Mouse (Mus musculus): ENCODE measurements around the gene Plcxd3. TPM values are rescaled to one million over a fixed set of nuclear protein-coding genes. Genes with fewer than 3 reads are reported as not detected.

Gene Plcxd3
- polyA plus RNA-seq, 1 experiment from 2014 or later = 0.53 TPM

DNA sequence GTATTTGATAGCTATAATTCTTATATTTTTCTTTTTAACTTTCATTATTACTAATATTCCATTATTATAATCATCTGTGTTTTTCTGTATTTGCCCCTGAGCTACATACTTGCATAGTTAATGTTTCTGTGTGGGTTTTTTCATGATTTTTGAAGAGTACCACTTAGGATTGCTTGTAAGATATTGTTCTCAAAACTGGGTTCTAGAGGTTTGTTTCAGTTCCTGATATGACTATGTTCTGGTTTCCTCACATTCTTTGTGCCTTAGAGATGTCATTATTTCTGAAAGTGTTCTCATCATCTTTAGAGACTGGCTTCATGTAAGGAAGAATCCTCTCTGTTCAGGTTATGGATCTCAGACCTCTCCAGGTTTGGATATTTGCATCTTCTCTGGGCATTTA, 12.5 kb downstream of the Plcxd3 start:
- no peak overlapping the region for H3K4me3 ChIP-seq
- H3K4me2 ChIP-seq = no peak overlapping the region
- no peaks in the 10 kb centered on the region for H3K27me3 ChIP-seq
- no peak overlapping the region for H3K9ac ChIP-seq
- H3K4me1 ChIP-seq (replicated peaks) = no peaks in the 10 kb centered on the region
- no peak overlapping the region for H3K27ac ChIP-seq
- H3K36me3 ChIP-seq = no peaks in the 10 kb centered on the region
- H3K9me3 ChIP-seq (replicated peaks) = no peaks in the 10 kb centered on the region
- no peak for ATAC-seq (replicated peaks; ENCODE audit: insufficient number of reproducible peaks, insufficient read depth, low FRiP score, low read depth)

DNA sequence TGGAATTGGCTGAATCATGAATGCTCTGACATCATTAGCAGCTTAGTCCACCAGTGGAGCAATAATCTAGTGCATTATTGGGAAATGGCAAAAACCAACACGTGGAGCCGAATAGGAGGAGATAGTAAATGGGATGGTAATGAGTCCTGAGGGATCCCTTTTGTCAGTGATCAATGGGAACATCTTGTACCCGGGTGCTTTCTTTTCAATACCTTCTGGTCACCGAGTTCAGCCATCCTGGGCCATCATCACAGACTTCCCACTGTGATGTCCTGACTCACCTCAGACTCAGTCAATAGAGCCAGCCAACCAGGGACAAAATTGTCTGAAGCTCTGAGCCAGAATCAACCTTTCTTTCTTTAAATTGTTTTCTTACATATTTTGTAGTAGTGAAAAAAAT, 24.8 kb downstream of the Plcxd3 start:
- Histone ChIP-seq H3K9ac (no peak overlapping the region), H3K36me3 (no peaks in the 10 kb centered on the region), H3K4me2 (no peak overlapping the region), H3K9me3 (replicated peaks) (no peaks in the 10 kb centered on the region), H3K4me3 (no peak overlapping the region), H3K27me3 (no peaks in the 10 kb centered on the region), H3K4me1 (replicated peaks) (no peaks in the 10 kb centered on the region), H3K27ac (no peak overlapping the region)
- WGBS = 74% methylated on average over 4 of the region's 4 CpGs
- no peak for ATAC-seq (replicated peaks; ENCODE audit: insufficient number of reproducible peaks, insufficient read depth, low FRiP score, low read depth)

DNA sequence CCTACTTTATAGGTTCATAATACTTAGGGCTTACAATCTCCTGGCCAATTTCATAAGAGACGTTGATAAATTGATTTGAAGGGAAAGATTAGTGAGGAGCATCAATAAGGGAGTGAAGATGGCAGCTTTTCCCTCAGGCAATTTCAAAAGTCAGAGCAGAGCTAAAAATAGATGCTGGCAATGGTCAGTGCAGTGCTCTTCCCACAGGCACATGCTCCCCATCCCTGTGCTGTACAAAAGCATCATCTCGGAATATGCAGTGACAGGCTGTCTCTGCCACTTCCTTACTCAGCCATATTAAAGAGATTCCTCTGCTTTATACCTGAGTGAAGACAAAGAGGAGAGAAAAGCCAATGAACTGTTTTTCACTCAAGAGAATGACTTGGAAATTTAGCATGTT, 36.0 kb downstream of the Plcxd3 start:
- no peaks in the 10 kb centered on the region for H3K36me3 ChIP-seq
- ATAC-seq (replicated peaks; ENCODE audit: insufficient number of reproducible peaks, insufficient read depth, low FRiP score, low read depth) = no peak

DNA sequence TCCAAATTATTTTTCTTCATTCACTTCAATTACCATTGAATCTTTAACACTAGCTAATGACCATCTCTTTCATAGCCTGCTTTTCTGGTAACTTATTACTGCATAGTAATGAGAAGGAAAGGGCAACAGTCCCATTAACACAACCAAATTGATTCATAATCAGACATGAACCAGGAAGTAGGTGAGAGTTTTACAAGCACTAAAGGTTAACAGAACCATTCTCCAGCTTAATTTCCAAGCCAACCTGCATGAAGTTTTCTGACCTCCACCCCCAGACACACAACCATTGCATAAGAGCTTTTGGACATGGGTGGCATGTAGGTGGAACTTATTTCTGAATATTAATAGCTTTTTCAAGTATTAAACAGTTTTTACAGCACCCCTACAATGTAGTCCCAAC, 64.8 kb downstream of the Plcxd3 start:
- H3K27me3 ChIP-seq = no peaks in the 10 kb centered on the region
- no peak overlapping the region for H3K27ac ChIP-seq
- H3K4me3 ChIP-seq = no peak overlapping the region
- no peaks in the 10 kb centered on the region for H3K9me3 ChIP-seq (replicated peaks)
- no peak for ATAC-seq (replicated peaks; ENCODE audit: insufficient number of reproducible peaks, insufficient read depth, low FRiP score, low read depth)
- H3K4me2 ChIP-seq = no peak overlapping the region
- H3K36me3 ChIP-seq = no peaks in the 10 kb centered on the region
- no peak overlapping the region for H3K9ac ChIP-seq
- no peaks in the 10 kb centered on the region for H3K4me1 ChIP-seq (replicated peaks)

More for the DNA sequence above, 36.0 kb downstream of the Plcxd3 start:
- Histone ChIP-seq H3K9ac (no peak overlapping the region), H3K4me2 (no peak overlapping the region), H3K27ac (no peak overlapping the region), H3K9me3 (replicated peaks) (no peaks in the 10 kb centered on the region), H3K4me1 (replicated peaks) (no peaks in the 10 kb centered on the region), H3K27me3 (no peaks in the 10 kb centered on the region), H3K4me3 (no peak overlapping the region)
- 20% methylated on average over 2 of the region's 2 CpGs for WGBS

DNA sequence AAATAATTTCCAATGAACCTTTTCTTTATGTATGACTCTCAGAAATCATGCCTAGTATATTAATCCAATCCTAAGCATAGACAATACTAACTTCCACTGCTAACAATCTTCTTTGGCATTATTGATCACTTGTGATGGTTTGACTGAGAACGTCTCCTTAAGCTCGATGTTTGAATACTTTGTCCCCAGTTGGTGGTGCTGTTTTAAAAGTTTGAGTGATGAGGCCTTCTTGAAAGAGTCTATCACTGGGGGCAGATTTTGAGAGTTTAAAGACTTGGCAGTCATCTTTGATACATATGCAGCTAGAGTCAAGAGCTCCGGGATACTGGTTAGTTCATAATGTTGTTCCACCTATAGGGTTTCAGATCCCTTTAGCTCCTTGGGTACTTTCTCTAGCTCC, 120.9 kb downstream of the Plcxd3 start:
- no peak overlapping the region for H3K4me2 ChIP-seq
- ATAC-seq (replicated peaks; ENCODE audit: insufficient number of reproducible peaks, insufficient read depth, low FRiP score, low read depth) = no peak
- WGBS = 74% methylated on average over 3 of the region's 3 CpGs
- H3K4me3 ChIP-seq = no peak overlapping the region
- no peaks in the 10 kb centered on the region for H3K36me3 ChIP-seq
- no peak overlapping the region for H3K27ac ChIP-seq
- H3K27me3 ChIP-seq = no peaks in the 10 kb centered on the region
- no peaks in the 10 kb centered on the region for H3K9me3 ChIP-seq (replicated peaks)
- H3K9ac ChIP-seq = no peak overlapping the region
- H3K4me1 ChIP-seq (replicated peaks) = no peaks in the 10 kb centered on the region

DNA sequence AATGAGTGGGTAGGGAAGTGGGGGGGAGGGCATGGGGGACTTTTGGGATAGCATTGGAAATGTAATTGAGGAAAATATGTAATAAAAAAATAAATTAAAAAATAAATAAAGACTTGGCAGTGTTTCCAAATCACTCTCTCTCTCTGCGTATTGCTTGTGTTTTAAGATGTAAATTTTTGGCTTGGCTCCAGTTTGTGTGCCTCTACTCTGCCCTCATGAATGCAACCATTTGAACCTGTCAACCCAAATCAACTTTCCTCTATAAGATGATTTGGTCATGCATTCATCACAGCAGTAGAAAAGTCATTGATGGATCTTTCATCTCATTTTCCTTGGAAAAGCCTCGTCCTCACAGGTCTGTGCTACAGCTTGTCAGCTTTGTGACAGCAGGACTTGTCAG, 121.7 kb downstream of the Plcxd3 start:
- no peaks in the 10 kb centered on the region for H3K27me3 ChIP-seq
- no peaks in the 10 kb centered on the region for H3K36me3 ChIP-seq
- no peak overlapping the region for H3K4me2 ChIP-seq
- H3K9me3 ChIP-seq (replicated peaks) = no peaks in the 10 kb centered on the region
- H3K9ac ChIP-seq = no peak overlapping the region
- WGBS = 69% methylated on average over 2 of the region's 2 CpGs
- ATAC-seq (replicated peaks; ENCODE audit: insufficient number of reproducible peaks, insufficient read depth, low FRiP score, low read depth) = no peak
- no peaks in the 10 kb centered on the region for H3K4me1 ChIP-seq (replicated peaks)
- H3K4me3 ChIP-seq = no peak overlapping the region
- H3K27ac ChIP-seq = no peak overlapping the region

DNA sequence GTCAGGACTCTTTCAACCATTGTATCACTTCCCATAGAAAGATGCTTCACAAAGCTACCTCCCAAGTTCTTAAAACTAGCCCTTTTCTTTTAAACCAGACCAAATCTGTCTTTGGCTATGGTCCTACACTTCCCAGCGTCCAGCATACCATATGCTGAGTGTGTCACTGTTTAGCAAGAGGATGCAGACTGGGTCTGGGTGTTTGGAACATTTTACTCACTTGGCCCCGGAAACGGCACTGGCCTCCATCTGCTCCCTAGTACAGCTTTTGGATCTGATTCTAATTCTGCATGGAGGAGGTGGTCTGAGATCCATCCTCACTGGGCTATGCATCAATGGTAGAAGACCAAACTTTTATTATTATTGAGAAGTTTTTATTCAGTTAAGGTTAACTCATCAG, 122.7 kb downstream of the Plcxd3 start:
- 76% methylated on average over 3 of the region's 3 CpGs for WGBS
- H3K4me2 ChIP-seq = no peak overlapping the region
- no peaks in the 10 kb centered on the region for H3K4me1 ChIP-seq (replicated peaks)

DNA sequence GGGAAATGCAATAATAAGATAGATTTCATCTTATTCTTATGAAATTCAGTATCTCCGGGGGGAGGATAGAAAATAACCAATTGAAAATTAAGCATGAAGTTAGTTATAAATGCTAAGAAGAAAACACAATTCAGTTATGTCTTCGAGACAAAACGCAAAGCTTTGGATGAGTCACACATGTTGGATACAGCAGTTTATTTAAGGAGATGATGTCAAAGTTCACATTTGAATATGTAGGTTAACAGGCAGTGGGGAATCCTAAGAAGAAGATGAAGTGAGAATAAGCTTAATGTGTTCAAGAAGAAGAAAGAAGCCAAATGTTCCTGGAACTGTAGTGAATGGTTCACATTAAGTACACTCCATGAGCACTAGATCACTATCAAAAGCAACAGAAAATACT, 128.1 kb downstream of the Plcxd3 start:
- ATAC-seq (replicated peaks; ENCODE audit: insufficient number of reproducible peaks, insufficient read depth, low FRiP score, low read depth) = no peak
- no peaks in the 10 kb centered on the region for H3K9me3 ChIP-seq (replicated peaks)
- 79% methylated on average over 3 of the region's 3 CpGs for WGBS
- no peaks in the 10 kb centered on the region for H3K36me3 ChIP-seq
- H3K9ac ChIP-seq = no peak overlapping the region
- H3K4me1 ChIP-seq (replicated peaks) = no peaks in the 10 kb centered on the region
- H3K4me2 ChIP-seq = no peak overlapping the region
- H3K27ac ChIP-seq = no peak overlapping the region
- H3K27me3 ChIP-seq = no peaks in the 10 kb centered on the region
- H3K4me3 ChIP-seq = no peak overlapping the region

More for the DNA sequence above, 122.7 kb downstream of the Plcxd3 start:
- Histone ChIP-seq H3K9ac (no peak overlapping the region), H3K4me3 (no peak overlapping the region), H3K27me3 (no peaks in the 10 kb centered on the region), H3K9me3 (replicated peaks) (no peaks in the 10 kb centered on the region), H3K36me3 (no peaks in the 10 kb centered on the region), H3K27ac (no peak overlapping the region)
- no peak for ATAC-seq (replicated peaks; ENCODE audit: insufficient number of reproducible peaks, insufficient read depth, low FRiP score, low read depth)

DNA sequence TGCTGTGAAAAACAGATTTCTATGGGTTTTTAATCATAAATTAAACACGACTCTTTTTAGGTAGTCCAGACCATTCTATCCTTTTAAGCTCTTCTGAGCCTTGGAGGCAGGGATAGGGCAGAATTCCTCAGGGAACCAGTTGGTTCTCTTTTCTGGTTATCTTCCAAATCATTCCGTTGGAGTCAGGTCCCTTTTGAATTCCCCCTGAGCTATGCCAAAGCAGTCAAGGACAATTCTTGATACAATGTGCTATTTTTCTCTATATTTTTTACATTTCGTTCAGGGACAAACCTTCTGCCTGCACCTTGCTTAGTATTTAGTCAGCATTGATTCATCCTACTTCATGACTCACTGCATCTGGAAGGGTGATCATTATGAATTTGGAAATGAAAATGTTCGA, 128.5 kb downstream of the Plcxd3 start:
- no peak for ATAC-seq (replicated peaks; ENCODE audit: insufficient number of reproducible peaks, insufficient read depth, low FRiP score, low read depth)
- no peak overlapping the region for H3K4me3 ChIP-seq
- H3K4me1 ChIP-seq (replicated peaks) = no peaks in the 10 kb centered on the region
- H3K4me2 ChIP-seq = no peak overlapping the region
- H3K9ac ChIP-seq = no peak overlapping the region
- no peaks in the 10 kb centered on the region for H3K9me3 ChIP-seq (replicated peaks)
- H3K27me3 ChIP-seq = no peaks in the 10 kb centered on the region
- H3K27ac ChIP-seq = no peak overlapping the region
- WGBS = 67% methylated on average over 4 of the region's 4 CpGs
- no peaks in the 10 kb centered on the region for H3K36me3 ChIP-seq

DNA sequence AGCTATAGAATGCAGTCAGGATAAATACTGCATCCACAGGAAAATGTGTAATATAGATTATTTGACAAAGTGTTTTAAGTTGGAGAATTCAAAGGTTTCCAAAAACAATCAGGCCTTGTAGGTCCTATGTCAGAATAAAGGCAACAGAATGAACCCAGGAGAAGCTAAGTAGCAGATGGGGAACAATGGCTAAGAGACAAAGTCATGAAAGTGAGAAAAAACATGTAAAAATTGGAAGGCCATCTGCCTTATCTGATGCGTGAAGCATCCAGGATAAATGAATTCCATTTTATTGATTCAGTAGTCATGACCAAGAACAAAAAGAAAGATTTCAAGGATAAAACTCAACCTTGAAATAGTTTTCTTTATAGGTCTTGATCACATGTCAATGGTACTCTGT, 139.4 kb downstream of the Plcxd3 start:
- Histone ChIP-seq H3K27ac (no peak overlapping the region), H3K36me3 (no peaks in the 10 kb centered on the region), H3K9ac (no peak overlapping the region), H3K27me3 (no peaks in the 10 kb centered on the region), H3K9me3 (replicated peaks) (no peaks in the 10 kb centered on the region), H3K4me3 (no peak overlapping the region), H3K4me1 (replicated peaks) (no peaks in the 10 kb centered on the region), H3K4me2 (no peak overlapping the region)
- 97% methylated on average over 1 of the region's 1 CpGs for WGBS
- ATAC-seq (replicated peaks; ENCODE audit: insufficient number of reproducible peaks, insufficient read depth, low FRiP score, low read depth) = no peak

DNA sequence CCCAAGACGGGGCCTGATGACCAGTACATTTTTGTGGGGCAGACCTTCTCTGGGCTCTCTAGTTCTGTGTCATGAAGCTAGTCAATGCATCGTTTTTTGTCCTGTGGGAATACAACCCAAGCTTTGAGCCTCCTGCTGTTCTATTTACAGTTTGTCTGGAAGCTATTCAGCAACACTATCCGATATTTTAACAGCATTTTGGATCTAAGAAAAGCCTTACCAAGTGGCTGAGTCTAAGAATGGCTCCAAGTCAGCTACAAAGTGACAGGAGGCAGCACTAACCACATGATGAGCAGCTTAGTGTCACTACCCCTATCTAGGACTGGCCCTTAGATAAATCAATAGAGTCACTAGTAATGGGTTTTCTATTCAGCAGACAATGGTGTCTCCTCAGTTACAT, 149.3 kb downstream of the Plcxd3 start:
- WGBS = 71% methylated on average over 3 of the region's 3 CpGs
- no peaks in the 10 kb centered on the region for H3K9me3 ChIP-seq (replicated peaks)
- no peak overlapping the region for H3K27ac ChIP-seq
- no peaks in the 10 kb centered on the region for H3K27me3 ChIP-seq
- no peaks in the 10 kb centered on the region for H3K4me1 ChIP-seq (replicated peaks)
- H3K36me3 ChIP-seq = no peaks in the 10 kb centered on the region
- H3K4me2 ChIP-seq = no peak overlapping the region
- no peak overlapping the region for H3K9ac ChIP-seq
- ATAC-seq (replicated peaks; ENCODE audit: insufficient number of reproducible peaks, insufficient read depth, low FRiP score, low read depth) = no peak
- H3K4me3 ChIP-seq = no peak overlapping the region

DNA sequence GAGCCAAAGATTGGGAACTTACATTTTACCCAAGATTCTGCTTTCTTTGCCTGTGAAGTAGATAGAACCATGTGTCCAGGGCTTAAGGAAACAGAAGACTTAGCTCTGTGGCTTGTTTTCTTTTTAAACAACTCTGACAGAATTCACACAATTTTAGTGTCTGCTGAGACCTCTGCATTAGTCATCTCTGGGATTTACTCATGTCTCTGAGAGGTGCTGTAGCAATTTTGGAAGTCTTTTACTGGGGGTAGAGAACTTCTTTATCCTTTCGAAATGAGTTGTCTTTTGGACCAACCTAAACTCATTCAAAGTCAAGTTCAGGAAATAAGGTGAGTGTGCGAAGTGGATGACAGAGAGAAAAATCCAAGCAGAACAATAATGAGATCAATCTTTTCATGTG, 158.4 kb downstream of the Plcxd3 start:
- Histone ChIP-seq H3K36me3 (no peaks in the 10 kb centered on the region), H3K27me3 (no peaks in the 10 kb centered on the region), H3K4me1 (replicated peaks) (no peaks in the 10 kb centered on the region), H3K4me2 (no peak overlapping the region), H3K9ac (no peak overlapping the region), H3K27ac (no peak overlapping the region), H3K9me3 (replicated peaks) (no peaks in the 10 kb centered on the region), H3K4me3 (no peak overlapping the region)
- WGBS = 81% methylated on average over 2 of the region's 2 CpGs
- ATAC-seq (replicated peaks; ENCODE audit: insufficient number of reproducible peaks, insufficient read depth, low FRiP score, low read depth) = no peak

DNA sequence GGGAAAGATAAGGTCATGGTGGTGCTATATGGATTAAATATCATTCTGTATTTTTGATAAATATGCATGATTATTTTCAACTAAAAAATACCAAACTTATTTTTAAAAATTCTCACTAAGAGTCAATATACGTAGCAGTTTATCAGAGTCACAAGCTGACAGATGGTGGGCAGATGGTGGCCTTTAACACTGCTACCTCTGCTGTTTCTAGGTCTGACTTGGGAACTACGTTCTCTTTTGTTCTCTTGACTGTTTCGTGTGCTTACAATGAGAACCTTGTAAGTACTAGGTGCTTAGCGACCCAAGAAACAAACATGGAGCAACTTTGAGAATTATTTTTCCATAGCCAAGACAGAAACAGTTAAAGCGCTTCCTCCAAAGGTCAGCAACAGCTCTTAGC, 183.8 kb downstream of the Plcxd3 start:
- ATAC-seq (replicated peaks; ENCODE audit: insufficient number of reproducible peaks, insufficient read depth, low FRiP score, low read depth) = no peak
- Histone ChIP-seq H3K4me1 (replicated peaks) (no peaks in the 10 kb centered on the region), H3K9me3 (replicated peaks) (no peaks in the 10 kb centered on the region), H3K4me3 (no peak overlapping the region), H3K36me3 (no peaks in the 10 kb centered on the region), H3K4me2 (no peak overlapping the region), H3K9ac (no peak overlapping the region), H3K27ac (no peak overlapping the region), H3K27me3 (no peaks in the 10 kb centered on the region)
- WGBS = 75% methylated on average over 5 of the region's 5 CpGs

Measured in heart, embryonic 15.5 days (tissue).